Mouse (Mus musculus) embryonic facial prominence, embryonic 13.5 days (tissue): ENCODE measurements around the gene Skap1. TPM values are rescaled to one million over a fixed set of nuclear protein-coding genes. Genes with fewer than 3 reads are reported as not detected.

Experiments used
- ATAC-seq: fragments of 200-750 bp; cut with Nextera tagmentation; 2 replicates; pipeline ENCODE4 v1.8.0; 2017; ENCODE audit warnings: low read depth; ENCODE audit not compliant: insufficient number of reproducible peaks, insufficient read depth, low FRiP score, low TSS enrichment
- H3K27ac ChIP-seq: fragments of 300-500 bp; sonication (generic); 2 replicates; pipeline ENCODE4 v1.5.1; 2015; ENCODE audit warnings: moderate library complexity, mild to moderate bottlenecking, inconsistent platforms
- H3K27me3 ChIP-seq: fragments of 300-500 bp; sonication (generic); 2 replicates; pipeline ENCODE4 v1.6.1; 2015; ENCODE audit warnings: mild to moderate bottlenecking, inconsistent platforms
- H3K36me3 ChIP-seq: fragments of 300-500 bp; sonication (generic); 2 replicates; pipeline ENCODE4 v1.6.1; 2015; ENCODE audit warnings: mild to moderate bottlenecking, inconsistent platforms
- H3K4me1 ChIP-seq: fragments of 300-500 bp; sonication (generic); 2 replicates; pipeline ENCODE4 v1.6.1; 2015; ENCODE audit warnings: inconsistent platforms
- H3K4me2 ChIP-seq: fragments of 300-500 bp; sonication (generic); 2 replicates; pipeline ENCODE4 v1.6.1; 2015; ENCODE audit warnings: moderate library complexity, mild to moderate bottlenecking, inconsistent platforms
- H3K4me3 ChIP-seq: fragments of 300-500 bp; sonication (generic); 2 replicates; pipeline ENCODE4 v1.5.1; 2015; ENCODE audit warnings: mild to moderate bottlenecking, inconsistent platforms
- H3K9ac ChIP-seq: fragments of 300-500 bp; sonication (generic); 2 replicates; pipeline ENCODE4 v1.6.1; 2015; ENCODE audit warnings: mild to moderate bottlenecking, inconsistent platforms
- H3K9me3 ChIP-seq: fragments of 300-500 bp; sonication (generic); 2 replicates; pipeline ENCODE4 v1.6.1; 2016; ENCODE audit warnings: inconsistent platforms
- WGBS: fragments of 180-500 bp; shearing (Covaris S2); methylation state at CpG from one replicate; pipeline ENCODE4 v1.1.7; 2015; ENCODE audit warnings: mixed read lengths; 5-methylcytosine and 5-hydroxymethylcytosine counted together
- polyA plus RNA-seq: library from polyadenylated mRNA; unstranded; fragments of >200 nt; fragmentation: Nextera tagmentation; extraction: Ambion mirVana; gene quantifications from 2 replicates; pipeline ENCODE4 v1.2.1, GENCODE M21; 2015

Gene Skap1
- polyA plus RNA-seq, 1 experiment from 2014 or later = 0.49 TPM

- H3K27me3 ChIP-seq = peaks cover 31% of the 10 kb centered on the region
- 15% methylated on average over 11 of the region's 11 CpGs for WGBS
- no peak for ATAC-seq
- H3K9ac ChIP-seq = no peak overlapping the region
- H3K9me3 ChIP-seq = no peaks in the 10 kb centered on the region
- H3K36me3 ChIP-seq = no peaks in the 10 kb centered on the region
- H3K4me1 ChIP-seq = peaks cover 12% of the 10 kb centered on the region
- H3K4me3 ChIP-seq = peak overlapping the region; percentile 29
- H3K27ac ChIP-seq = no peak overlapping the region
- H3K4me2 ChIP-seq = peak overlapping the region; percentile 57
Observed at GRCm38 (mm10) chr11:96736361-96736760, 272.0 kb downstream of the Skap1 start.

DNA sequence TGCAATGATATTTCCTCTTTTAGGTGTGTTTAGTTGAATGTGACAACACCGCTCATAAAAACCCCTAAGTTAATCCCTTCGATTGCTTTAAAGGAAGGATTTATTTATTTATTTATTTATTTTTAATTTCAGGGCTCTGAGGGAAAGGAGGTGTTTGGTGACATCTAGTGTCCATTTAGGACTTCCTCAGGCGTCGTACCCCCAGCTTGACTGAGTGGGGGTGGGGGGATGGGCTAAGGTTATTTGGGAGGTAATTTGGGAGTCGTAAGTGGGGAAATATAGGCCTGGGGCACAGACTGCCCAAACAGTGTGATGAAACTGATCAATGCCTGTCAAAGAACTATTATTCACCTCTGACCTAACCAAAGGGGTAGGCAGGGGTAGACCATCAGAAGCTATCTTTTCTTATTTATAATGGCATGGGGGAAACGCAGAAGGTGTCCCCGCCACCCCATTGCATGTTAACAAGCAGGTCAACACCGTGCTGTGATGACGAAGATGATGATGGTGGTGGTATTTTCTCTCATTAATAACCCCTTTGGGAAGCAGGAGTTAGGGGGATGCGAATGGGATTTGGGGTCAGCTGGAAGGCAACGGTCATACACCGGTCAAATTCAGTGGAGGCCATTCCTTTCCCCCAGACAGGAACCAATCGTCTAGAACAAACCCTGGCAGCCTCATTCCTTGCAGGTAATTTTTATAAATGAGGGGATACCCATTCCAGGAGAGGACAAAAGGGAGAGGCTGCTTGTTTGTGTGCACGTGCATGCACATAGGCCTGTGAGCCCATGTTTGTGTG is 273.5 kb downstream of the Skap1 start:
- Histone ChIP-seq H3K4me1 (peaks cover 16% of the 10 kb centered on the region), H3K4me3 (no peak overlapping the region), H3K36me3 (no peaks in the 10 kb centered on the region), H3K9ac (no peak overlapping the region), H3K27me3 (peaks cover 39% of the 10 kb centered on the region), H3K4me2 (no peak overlapping the region), H3K9me3 (no peaks in the 10 kb centered on the region), H3K27ac (no peak overlapping the region)
- ATAC-seq = no peak
- WGBS = 72% methylated on average over 14 of the region's 14 CpGs

DNA sequence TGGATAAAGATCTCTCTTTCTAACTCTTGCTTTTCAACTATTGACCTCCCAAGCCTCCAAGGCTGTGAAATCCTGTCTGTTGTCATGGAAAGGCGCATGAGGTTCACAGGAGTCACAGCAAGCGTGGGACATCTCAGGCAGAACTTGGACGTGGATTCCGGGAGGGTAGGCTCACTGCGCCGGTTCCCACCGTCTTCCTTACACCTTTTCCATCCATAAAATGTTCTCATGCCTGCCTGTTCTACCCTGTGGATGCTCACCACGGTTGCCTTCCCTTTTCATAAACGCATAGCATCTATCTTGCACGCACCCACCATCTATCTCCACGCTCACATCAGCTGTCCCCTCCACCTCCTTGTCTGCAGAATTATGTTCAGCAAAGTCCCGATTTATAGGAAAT is 276.4 kb downstream of the Skap1 start:
- H3K36me3 ChIP-seq = no peaks in the 10 kb centered on the region
- ATAC-seq = no peak
- peaks cover 14% of the 10 kb centered on the region for H3K4me1 ChIP-seq
- WGBS = 80% methylated on average over 12 of the region's 12 CpGs
- H3K27me3 ChIP-seq = peaks cover 35% of the 10 kb centered on the region
- no peaks in the 10 kb centered on the region for H3K9me3 ChIP-seq
- no peak overlapping the region for H3K4me2 ChIP-seq
- no peak overlapping the region for H3K27ac ChIP-seq
- no peak overlapping the region for H3K9ac ChIP-seq
- H3K4me3 ChIP-seq = no peak overlapping the region

DNA sequence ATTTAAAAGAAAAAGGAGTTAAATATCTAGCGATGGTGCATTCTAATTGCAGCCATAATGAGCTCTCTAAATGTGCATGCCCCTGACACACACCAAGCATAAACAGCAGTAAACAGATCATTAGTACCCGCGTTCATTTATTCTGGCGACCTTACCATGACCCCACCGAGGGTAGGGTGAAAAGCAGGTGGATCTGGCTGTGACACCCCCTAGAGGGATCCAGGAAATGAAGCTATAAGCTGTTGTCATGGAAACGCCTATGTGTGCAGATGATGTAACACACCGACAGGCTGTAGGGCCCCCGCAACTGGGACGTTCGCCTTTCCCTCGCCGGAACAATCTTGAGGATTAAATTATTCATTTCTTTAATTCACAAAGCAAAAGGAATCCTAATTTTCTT is 277.6 kb downstream of the Skap1 start:
- no peaks in the 10 kb centered on the region for H3K36me3 ChIP-seq
- WGBS = 28% methylated on average over 12 of the region's 12 CpGs
- H3K4me1 ChIP-seq = peaks cover 13% of the 10 kb centered on the region
- H3K4me2 ChIP-seq = no peak overlapping the region
- H3K27me3 ChIP-seq = peaks cover 27% of the 10 kb centered on the region
- H3K9ac ChIP-seq = no peak overlapping the region
- no peaks in the 10 kb centered on the region for H3K9me3 ChIP-seq
- H3K27ac ChIP-seq = no peak overlapping the region
- ATAC-seq = no peak
- H3K4me3 ChIP-seq = no peak overlapping the region

- no peaks in the 10 kb centered on the region for H3K36me3 ChIP-seq
- H3K27me3 ChIP-seq = peaks cover 25% of the 10 kb centered on the region
- H3K27ac ChIP-seq = no peak overlapping the region
- no peak overlapping the region; the same call in 1 of the 2 replicates for H3K4me2 ChIP-seq
- H3K4me1 ChIP-seq = peaks cover 22% of the 10 kb centered on the region
- 45% methylated on average over 11 of the region's 11 CpGs for WGBS
- no peaks in the 10 kb centered on the region for H3K9me3 ChIP-seq
- H3K9ac ChIP-seq = no peak overlapping the region
- H3K4me3 ChIP-seq = no peak overlapping the region
- ATAC-seq = no peak
Observed at GRCm38 (mm10) chr11:96743000-96743399, 278.6 kb downstream of the Skap1 start.

- Histone ChIP-seq H3K4me2 (no peak overlapping the region), H3K27ac (no peak overlapping the region), H3K4me3 (no peak overlapping the region), H3K9me3 (no peaks in the 10 kb centered on the region), H3K9ac (no peak overlapping the region), H3K36me3 (no peaks in the 10 kb centered on the region), H3K27me3 (peaks cover 20% of the 10 kb centered on the region), H3K4me1 (peaks cover 22% of the 10 kb centered on the region)
- ATAC-seq = no peak
- 79% methylated on average over 4 of the region's 4 CpGs for WGBS
Observed at GRCm38 (mm10) chr11:96743891-96744290, 279.5 kb downstream of the Skap1 start.

GRCm38 (mm10) chr11:96746648-96747047 is 282.3 kb downstream of the Skap1 start:
- H3K9ac ChIP-seq = no peak overlapping the region
- H3K4me2 ChIP-seq = no peak overlapping the region
- no peaks in the 10 kb centered on the region for H3K9me3 ChIP-seq
- H3K27me3 ChIP-seq = peaks cover 11% of the 10 kb centered on the region
- H3K4me1 ChIP-seq = peaks cover 22% of the 10 kb centered on the region
- H3K27ac ChIP-seq = no peak overlapping the region
- no peak overlapping the region for H3K4me3 ChIP-seq
- no peaks in the 10 kb centered on the region for H3K36me3 ChIP-seq
- ATAC-seq = no peak
- WGBS = 69% methylated on average over 6 of the region's 6 CpGs

- no peak overlapping the region for H3K9ac ChIP-seq
- 44% methylated on average over 3 of the region's 3 CpGs for WGBS
- H3K4me1 ChIP-seq = peaks cover 16% of the 10 kb centered on the region
- no peak overlapping the region for H3K27ac ChIP-seq
- H3K27me3 ChIP-seq = peaks cover 5% of the 10 kb centered on the region
- H3K36me3 ChIP-seq = no peaks in the 10 kb centered on the region
- no peak overlapping the region for H3K4me2 ChIP-seq
- no peak for ATAC-seq
- H3K9me3 ChIP-seq = no peaks in the 10 kb centered on the region
- H3K4me3 ChIP-seq = no peak overlapping the region
Observed at GRCm38 (mm10) chr11:96747555-96747954, 283.2 kb downstream of the Skap1 start.

GRCm38 (mm10) chr11:96755298-96755697 is 290.9 kb downstream of the Skap1 start:
- Histone ChIP-seq H3K9ac (no peak overlapping the region), H3K36me3 (no peaks in the 10 kb centered on the region), H3K9me3 (no peaks in the 10 kb centered on the region), H3K27me3 (no peaks in the 10 kb centered on the region), H3K4me1 (no peaks in the 10 kb centered on the region), H3K4me3 (no peak overlapping the region), H3K27ac (no peak overlapping the region), H3K4me2 (no peak overlapping the region)
- 98% methylated on average over 2 of the region's 2 CpGs for WGBS
- ATAC-seq = no peak

GRCm38 (mm10) chr11:96757421-96757820 is 293.0 kb downstream of the Skap1 start:
- no peaks in the 10 kb centered on the region for H3K27me3 ChIP-seq
- no peak overlapping the region for H3K4me3 ChIP-seq
- H3K4me1 ChIP-seq = no peaks in the 10 kb centered on the region
- 56% methylated on average over 4 of the region's 4 CpGs for WGBS
- no peak for ATAC-seq
- no peak overlapping the region for H3K4me2 ChIP-seq
- H3K27ac ChIP-seq = no peak overlapping the region
- H3K9me3 ChIP-seq = no peaks in the 10 kb centered on the region
- no peak overlapping the region for H3K9ac ChIP-seq
- H3K36me3 ChIP-seq = no peaks in the 10 kb centered on the region

DNA sequence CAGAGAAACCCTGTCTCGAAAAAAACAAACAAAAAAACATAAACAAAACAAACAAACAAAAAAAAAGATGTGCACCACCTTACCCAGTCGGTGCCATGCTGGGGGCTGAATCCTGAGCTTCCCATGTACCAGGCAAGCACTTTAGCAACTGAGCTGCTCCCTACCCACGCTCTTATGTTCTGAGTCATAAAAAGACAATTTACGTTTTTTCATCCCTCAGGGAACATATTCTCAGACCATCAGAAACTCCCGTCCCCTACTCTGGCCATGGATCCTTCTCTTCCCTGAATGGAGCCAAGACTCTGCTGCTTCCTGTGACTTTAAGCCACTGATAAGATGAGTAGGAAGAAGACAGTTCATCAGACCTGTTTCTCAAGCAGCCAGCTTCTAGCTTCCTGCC is 294.0 kb downstream of the Skap1 start:
- no peak for ATAC-seq
- Histone ChIP-seq H3K9ac (no peak overlapping the region), H3K9me3 (no peaks in the 10 kb centered on the region), H3K4me3 (no peak overlapping the region), H3K4me1 (0 out of 2 replicates have a peak, but pooled peaks cover 5% of the 10 kb centered on the region), H3K27ac (no peak overlapping the region), H3K4me2 (no peak overlapping the region), H3K36me3 (no peaks in the 10 kb centered on the region), H3K27me3 (no peaks in the 10 kb centered on the region)
- WGBS = 66% methylated on average over 5 of the region's 5 CpGs

DNA sequence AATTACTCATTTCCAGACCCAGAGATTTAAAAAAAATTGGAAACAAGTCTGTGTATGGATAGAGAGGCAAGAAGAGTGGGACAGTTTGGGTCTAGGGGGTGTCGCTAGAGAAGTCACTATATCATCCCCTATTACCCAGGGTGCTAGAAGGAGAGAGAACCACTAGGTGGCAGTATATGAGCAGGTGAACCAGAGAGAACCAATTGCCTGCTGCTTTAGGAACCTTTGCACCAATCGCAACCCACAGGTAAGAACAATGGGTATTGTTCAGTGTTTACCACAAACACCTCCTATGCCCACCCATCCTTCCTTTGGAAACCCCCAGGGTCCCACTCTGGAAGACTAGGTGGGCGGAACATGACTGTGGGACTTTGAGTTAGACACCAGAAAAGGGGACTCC is 295.6 kb downstream of the Skap1 start:
- Histone ChIP-seq H3K4me3 (no peak overlapping the region), H3K9ac (no peak overlapping the region), H3K4me2 (no peak overlapping the region), H3K4me1 (peaks cover 18% of the 10 kb centered on the region), H3K9me3 (no peaks in the 10 kb centered on the region), H3K27ac (no peak overlapping the region), H3K27me3 (no peaks in the 10 kb centered on the region), H3K36me3 (no peaks in the 10 kb centered on the region)
- 43% methylated on average over 3 of the region's 3 CpGs for WGBS
- ATAC-seq = no peak
